Mouse (Mus musculus) bone marrow macrophage, adult 2 months (primary cell): ENCODE measurements around the gene Lce3f. TPM values are rescaled to one million over a fixed set of nuclear protein-coding genes. Genes with fewer than 3 reads are reported as not detected.
A peak's percentile ranks its signal among the peaks of the same experiment; 100 is the strongest.

Experiments used
- H3K27ac ChIP-seq: 2 replicates; pipeline ENCODE4 v1.5.1; 2012; ENCODE audit warnings: low read depth, low read length; ENCODE audit not compliant: insufficient read depth
- H3K4me1 ChIP-seq: 2 replicates; pipeline ENCODE4 v1.6.1; 2012; ENCODE audit warnings: low read length; ENCODE audit not compliant: control insufficient read depth, insufficient read depth
- H3K4me3 ChIP-seq: 2 replicates; pipeline ENCODE4 v1.5.1; 2012; ENCODE audit warnings: mild to moderate bottlenecking, low read length, moderate library complexity; ENCODE audit not compliant: insufficient read depth
- CTCF ChIP-seq: IDR thresholded peaks from 2 replicates; pipeline ENCODE4 v1.5.1; 2012; ENCODE audit warnings: low read depth, mild to moderate bottlenecking, low read length, moderate library complexity
- POLR2A ChIP-seq: IDR thresholded peaks from 2 replicates; pipeline ENCODE4 v1.6.1; 2012; ENCODE audit warnings: mild to moderate bottlenecking, low read depth, low read length, borderline replicate concordance
- polyA plus RNA-seq: library from polyadenylated mRNA; stranded (reverse); fragments of >200 nt; gene quantifications from 2 replicates; pipeline ENCODE4 v1.2.4, GENCODE M21; 2012; ENCODE audit not compliant: missing spikeins, insufficient read depth, insufficient read length

The Lce3f gene
- not detected in 2 replicates for polyA plus RNA-seq

GRCm38 (mm10) chr3:92991926-92992325, at the start of gene Lce3f:
Lce3f (plus strand) TSS chr3:92992226.
- Histone ChIP-seq H3K27ac (no peak within 1 kb of the TSS), H3K4me3 (no peak within 1 kb of the TSS), H3K4me1 (no peaks in the 10 kb centered on the region)
- TF ChIP-seq POLR2A (no peak), CTCF (no peak)

GRCm38 (mm10) chr3:92944186-92944585, 47.8 kb upstream of the Lce3f start, which contains the start of gene Lce3c:
Lce3c (plus strand) TSS chr3:92944486.
- TF ChIP-seq POLR2A, result no peak
- no peak for TF ChIP-seq CTCF
- Histone ChIP-seq H3K4me3 (no peak within 1 kb of the TSS), H3K4me1 (no peaks in the 10 kb centered on the region), H3K27ac (no peak within 1 kb of the TSS)

- H3K27ac ChIP-seq, result no peak within 1 kb of the TSS
- no peak within 1 kb of the TSS for H3K4me3 ChIP-seq
- TF ChIP-seq POLR2A (no peak), CTCF (no peak)
- no peaks in the 10 kb centered on the region for H3K4me1 ChIP-seq
Observed at GRCm38 (mm10) chr3:92957090-92957489, 34.9 kb upstream of the Lce3f start, which contains the start of gene Lce3d. Lce3d (plus strand) TSS chr3:92957390.

GRCm38 (mm10) chr3:92966761-92967160, 25.3 kb upstream of the Lce3f start, which contains the start of gene Lce3e:
Lce3e (plus strand) TSS chr3:92967061.
- no peak within 1 kb of the TSS for H3K4me3 ChIP-seq
- TF ChIP-seq POLR2A (no peak), CTCF (no peak)
- no peaks in the 10 kb centered on the region for H3K4me1 ChIP-seq
- H3K27ac ChIP-seq, result no peak within 1 kb of the TSS

GRCm38 (mm10) chr3:92978484-92978883, 13.5 kb upstream of the Lce3f start:
- H3K27ac ChIP-seq, result no peak overlapping the region
- H3K4me3 ChIP-seq, result no peak overlapping the region
- H3K4me1 ChIP-seq, result no peaks in the 10 kb centered on the region
- TF ChIP-seq CTCF (no peak), POLR2A (no peak)

- Histone ChIP-seq H3K4me1 (no peaks in the 10 kb centered on the region), H3K27ac (no peak overlapping the region), H3K4me3 (no peak overlapping the region)
- TF ChIP-seq CTCF (peak; percentile 76), POLR2A (no peak)
Observed at GRCm38 (mm10) chr3:92998691-92999090, 6.7 kb downstream of the Lce3f start.

- no peak for TF ChIP-seq CTCF
- TF ChIP-seq POLR2A, result no peak
- H3K4me1 ChIP-seq, result no peaks in the 10 kb centered on the region
- no peak overlapping the region for H3K27ac ChIP-seq
- no peak overlapping the region for H3K4me3 ChIP-seq
Observed at GRCm38 (mm10) chr3:93000621-93001020, 8.6 kb downstream of the Lce3f start.

- TF ChIP-seq POLR2A (no peak), CTCF (no peak)
- Histone ChIP-seq H3K4me1 (no peaks in the 10 kb centered on the region), H3K27ac (no peak overlapping the region), H3K4me3 (no peak overlapping the region)
Observed at GRCm38 (mm10) chr3:93002843-93003242, 10.8 kb downstream of the Lce3f start.

GRCm38 (mm10) chr3:93014378-93014801, 22.4 kb downstream of the Lce3f start:
- no peak overlapping the region for H3K27ac ChIP-seq
- H3K4me3 ChIP-seq, result no peak overlapping the region
- no peak for TF ChIP-seq POLR2A
- no peak for TF ChIP-seq CTCF
- no peaks in the 10 kb centered on the region for H3K4me1 ChIP-seq

- TF ChIP-seq CTCF (no peak), POLR2A (no peak)
- H3K4me3 ChIP-seq, result no peak overlapping the region
- no peaks in the 10 kb centered on the region for H3K4me1 ChIP-seq
- no peak overlapping the region for H3K27ac ChIP-seq
Observed at GRCm38 (mm10) chr3:93014871-93015270, 22.8 kb downstream of the Lce3f start.
